Mouse (Mus musculus) thymus, adult 2 months (tissue): ENCODE results near the gene Gm42906.

Experiments
- CTCF ChIP-seq: fragments of 200-500 bp; IDR thresholded peaks from 2 replicates; pipeline ENCODE4 v1.5.1; 2012; ENCODE audit warnings: mild to moderate bottlenecking, control low read depth, low read length, moderate library complexity, borderline replicate concordance; ENCODE audit not compliant: control insufficient read depth, poor library complexity, insufficient read depth; ENCODE audit errors: extremely low read depth
- POLR2A ChIP-seq: fragments of 200-500 bp; IDR thresholded peaks from 2 replicates; pipeline ENCODE4 v1.6.1; 2012; ENCODE audit warnings: mild to moderate bottlenecking, low read length, control low read depth, moderate library complexity; ENCODE audit not compliant: control insufficient read depth, poor library complexity, insufficient read depth; ENCODE audit errors: extremely low read depth

- TF ChIP-seq POLR2A (no peak), CTCF (no peak)
Measured at GRCm38 (mm10) chr5:151188659-151189058, 239.3 kb downstream of the Gm42906 start.
